Mouse (Mus musculus): Measurements from ENCODE around the gene Mnat1.

DNA sequence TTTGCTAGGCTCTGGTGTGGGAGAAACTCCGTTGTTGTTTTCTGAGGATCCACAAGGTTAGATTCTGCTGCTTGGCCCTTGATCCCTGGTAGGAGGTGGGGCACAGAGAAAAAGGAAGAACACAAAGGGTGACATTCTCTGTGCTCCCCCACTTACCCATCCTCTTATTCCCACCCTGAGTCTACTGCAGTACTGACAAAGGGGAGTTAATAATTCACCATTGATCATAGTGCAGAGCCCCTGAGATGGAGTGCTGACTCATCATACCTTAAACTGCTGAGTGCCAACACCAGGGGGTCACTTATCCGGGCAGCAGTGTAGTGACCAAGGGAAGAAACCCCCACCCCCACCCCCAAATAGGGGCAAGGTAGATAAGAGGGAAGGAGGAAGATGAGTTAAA lies 28.9 kb upstream of the Mnat1 start:
- no peak for TF ChIP-seq CTCF (IDR thresholded peaks at IDR 0.05; ENCODE audit: control insufficient read depth, insufficient read depth, insufficient read length)
- no peak for TF ChIP-seq MAX (IDR thresholded peaks at IDR 0.05)
- TF ChIP-seq MYOG (IDR thresholded peaks at IDR 0.05; ENCODE audit: control insufficient read depth, extremely low read depth, insufficient read length) = no peak
- TF ChIP-seq FOSL1 (IDR thresholded peaks at IDR 0.05; ENCODE audit: insufficient read depth, low read length, poor library complexity, severe bottlenecking) = no peak
- TF ChIP-seq MYOD1 (IDR thresholded peaks at IDR 0.05; ENCODE audit: control insufficient read depth, insufficient read length, low read depth) = no peak
- no peak for TF ChIP-seq CEBPB (IDR thresholded peaks at IDR 0.05; ENCODE audit: low read depth)
- TF ChIP-seq USF1 (IDR thresholded peaks at IDR 0.05; ENCODE audit: low read depth) = no peak

Data from C2C12 (cell line).